Mouse (Mus musculus): ENCODE measurements around the gene Id1.

The Id1 gene

GRCm38 (mm10) chr2:152742435-152742834 is 6.4 kb downstream of the Id1 start:
- CTCF ChIA-PET = interaction anchor here (0.6 kb wide), 1 partner anchor 80 kb away, joined by 6 read pairs; no protein-coding TSS in a partner anchor

GRCm38 (mm10) chr2:152753944-152754711 is 18.1 kb downstream of the Id1 start, which contains the start of gene Cox4i2:
Gene Cox4i2, plus strand, starts transcription at chr2:152754173.
- CTCF ChIA-PET = no interaction called here

GRCm38 (mm10) chr2:152756474-152757393 is 20.7 kb downstream of the Id1 start:
- CTCF ChIA-PET = interaction anchor here (0.5 kb wide), 1 partner anchor 594 kb away, joined by 5 read pairs; no protein-coding TSS in a partner anchor

- CTCF ChIA-PET = interaction anchor here (0.5 to 0.7 kb wide), 2 partner anchors 11 to 593 kb away, joined by 4 to 5 read pairs; no protein-coding TSS in a partner anchor
Observed at GRCm38 (mm10) chr2:152757478-152757877, 21.4 kb downstream of the Id1 start.

- CTCF ChIA-PET = no interaction called here
Observed at GRCm38 (mm10) chr2:152758351-152758750, 22.3 kb downstream of the Id1 start.

GRCm38 (mm10) chr2:152763310-152763709 is 27.3 kb downstream of the Id1 start:
- CTCF ChIA-PET = no interaction called here

- CTCF ChIA-PET = no interaction called here
Observed at GRCm38 (mm10) chr2:152764172-152765044, 28.4 kb downstream of the Id1 start.

- CTCF ChIA-PET = interaction anchor here (0.9 kb wide), 1 partner anchor 14 kb away, joined by 4 read pairs; no protein-coding TSS in a partner anchor
Observed at GRCm38 (mm10) chr2:152765045-152765674, 29.1 kb downstream of the Id1 start.

- CTCF ChIA-PET = interaction anchor here (0.5 to 0.6 kb wide), 3 partner anchors 28 to 64 kb away, joined by 3 to 9 read pairs (median 3); no protein-coding TSS in a partner anchor
Observed at GRCm38 (mm10) chr2:152766387-152767123, 30.5 kb downstream of the Id1 start.

- CTCF ChIA-PET = no interaction called here
Observed at GRCm38 (mm10) chr2:152767618-152768271, 31.7 kb downstream of the Id1 start.

GRCm38 (mm10) chr2:152769677-152770076 is 33.6 kb downstream of the Id1 start:
- CTCF ChIA-PET = no interaction called here

GRCm38 (mm10) chr2:152771571-152771970 is 35.5 kb downstream of the Id1 start:
- CTCF ChIA-PET = no interaction called here

GRCm38 (mm10) chr2:152772231-152772630 is 36.2 kb downstream of the Id1 start:
- CTCF ChIA-PET = no interaction called here

- CTCF ChIA-PET = no interaction called here
Observed at GRCm38 (mm10) chr2:152775357-152775756, 39.3 kb downstream of the Id1 start.

- CTCF ChIA-PET = no interaction called here
Observed at GRCm38 (mm10) chr2:152776019-152776418, 40.0 kb downstream of the Id1 start.

- CTCF ChIA-PET = no interaction called here
Observed at GRCm38 (mm10) chr2:152776435-152776834, 40.4 kb downstream of the Id1 start.

- CTCF ChIA-PET = no interaction called here
Observed at GRCm38 (mm10) chr2:152777081-152777480, 41.0 kb downstream of the Id1 start.

GRCm38 (mm10) chr2:152780466-152780865 is 44.4 kb downstream of the Id1 start:
- CTCF ChIA-PET = no interaction called here

GRCm38 (mm10) chr2:152781031-152781711 is 45.1 kb downstream of the Id1 start:
- CTCF ChIA-PET = interaction anchor here (0.5 to 0.6 kb wide), 2 partner anchors 68 to 1027 kb away, joined by 3 to 9 read pairs; no protein-coding TSS in a partner anchor
